Mouse (Mus musculus): Measurements from ENCODE around the gene Cep250. TPM values are rescaled to one million over a fixed set of nuclear protein-coding genes. Genes with fewer than 3 reads are reported as not detected.

Cep250 gene
- total RNA-seq, 2 experiments from 2014 or later: 19.0 to 21.0 TPM

DNA sequence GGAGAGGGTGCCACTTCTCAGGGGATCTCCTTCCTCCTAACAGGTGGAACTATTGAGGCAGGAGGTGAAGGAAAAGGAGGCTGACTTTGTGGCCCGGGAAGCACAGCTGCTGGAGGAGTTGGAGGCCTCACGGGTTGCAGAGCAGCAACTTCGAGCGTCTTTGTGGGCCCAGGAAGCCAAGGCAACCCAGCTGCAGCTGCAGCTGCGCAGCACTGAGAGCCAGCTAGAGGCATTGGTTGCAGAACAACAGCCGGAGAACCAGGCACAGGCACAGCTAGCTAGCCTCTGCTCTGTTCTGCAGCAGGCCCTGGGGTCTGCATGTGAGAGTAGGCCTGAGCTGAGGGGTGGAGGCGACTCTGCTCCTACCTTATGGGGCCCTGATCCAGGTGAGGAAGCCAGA, 29.5 kb downstream of the Cep250 start:
- Histone ChIP-seq H3K4me3 (no peak overlapping the region), H3K27ac (no peak overlapping the region)
- no peak for TF ChIP-seq CTCF (conservative IDR thresholded peaks at IDR 0.05)
- DNase-seq (ENCODE audit: low spot score in 2 of 2): no peak

DNA sequence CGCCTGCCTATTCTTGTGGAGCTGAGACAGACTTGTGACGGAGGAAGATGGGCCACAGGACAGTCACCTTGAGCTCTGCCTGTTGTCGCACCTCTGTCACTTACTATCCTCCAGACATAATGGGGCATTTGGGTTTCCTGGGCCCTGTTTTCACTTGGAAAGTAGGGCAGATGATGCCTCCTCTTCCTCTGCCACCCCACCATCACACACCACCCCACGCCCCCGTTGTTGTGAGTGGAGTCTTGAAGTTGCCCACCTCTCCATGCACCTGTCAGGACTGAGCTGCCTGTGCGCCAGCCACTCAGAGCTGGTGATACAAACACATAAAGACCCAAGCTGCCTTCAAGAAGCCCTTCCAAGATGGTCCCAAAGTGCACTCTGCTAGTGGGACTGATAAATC, 30.9 kb downstream of the Cep250 start:
- DNase-seq (ENCODE audit: low spot score in 2 of 2): no peak
- no peak overlapping the region for H3K4me3 ChIP-seq
- no peak for TF ChIP-seq CTCF (conservative IDR thresholded peaks at IDR 0.05)
- H3K27ac ChIP-seq: no peak overlapping the region

DNA sequence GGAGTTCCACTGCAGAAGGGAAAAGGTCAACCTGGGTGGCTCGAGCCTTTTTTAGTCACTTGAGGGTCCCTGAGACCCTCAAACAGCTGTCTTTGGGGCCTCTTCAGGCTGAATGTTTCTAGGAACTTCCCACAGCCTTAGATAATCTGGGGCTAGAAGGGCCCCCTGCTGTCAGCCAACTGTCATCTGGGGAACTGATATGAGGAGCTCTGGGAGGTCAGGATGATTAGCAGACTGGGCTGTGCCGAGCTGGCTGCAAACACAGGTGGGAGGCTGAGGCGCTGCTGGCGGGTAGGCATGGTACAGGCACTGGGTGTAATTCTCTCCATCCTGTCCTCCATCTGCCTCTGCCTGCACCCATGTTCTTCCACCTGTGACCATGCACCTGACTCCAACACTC, 32.8 kb downstream of the Cep250 start:
- peak in 1 of 2 experiments; percentile 45 for DNase-seq (ENCODE audit: low spot score in 2 of 2)
- peak overlapping the region; percentile 46; the same call in 1 of the 2 replicates for H3K27ac ChIP-seq
- no peak overlapping the region for H3K4me3 ChIP-seq
- peak; percentile 23; the same call in 1 of the 2 replicates for TF ChIP-seq CTCF (conservative IDR thresholded peaks at IDR 0.05)

DNA sequence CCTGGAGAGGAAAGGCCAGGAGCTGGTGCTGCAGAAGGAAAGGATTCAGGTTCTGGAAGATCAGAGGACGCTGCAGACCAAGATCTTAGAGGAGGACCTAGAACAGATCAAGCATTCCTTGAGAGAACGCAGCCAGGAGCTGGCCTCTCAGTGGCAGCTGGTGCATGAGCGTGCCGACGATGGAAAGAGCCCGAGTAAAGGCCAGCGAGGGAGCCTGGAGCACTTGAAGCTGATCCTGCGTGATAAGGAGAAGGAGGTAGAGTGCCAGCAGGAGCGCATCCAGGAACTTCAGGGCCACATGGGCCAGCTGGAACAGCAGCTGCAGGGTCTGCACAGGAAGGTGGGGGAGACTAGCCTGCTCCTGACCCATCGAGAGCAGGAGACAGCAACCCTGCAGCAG, 34.9 kb downstream of the Cep250 start:
- TF ChIP-seq CTCF (conservative IDR thresholded peaks at IDR 0.05): no peak
- Histone ChIP-seq H3K27ac (peak overlapping the region; percentile 67; the same call in 1 of the 2 replicates), H3K4me3 (no peak overlapping the region)
- no peak for DNase-seq (ENCODE audit: low spot score in 2 of 2)

DNA sequence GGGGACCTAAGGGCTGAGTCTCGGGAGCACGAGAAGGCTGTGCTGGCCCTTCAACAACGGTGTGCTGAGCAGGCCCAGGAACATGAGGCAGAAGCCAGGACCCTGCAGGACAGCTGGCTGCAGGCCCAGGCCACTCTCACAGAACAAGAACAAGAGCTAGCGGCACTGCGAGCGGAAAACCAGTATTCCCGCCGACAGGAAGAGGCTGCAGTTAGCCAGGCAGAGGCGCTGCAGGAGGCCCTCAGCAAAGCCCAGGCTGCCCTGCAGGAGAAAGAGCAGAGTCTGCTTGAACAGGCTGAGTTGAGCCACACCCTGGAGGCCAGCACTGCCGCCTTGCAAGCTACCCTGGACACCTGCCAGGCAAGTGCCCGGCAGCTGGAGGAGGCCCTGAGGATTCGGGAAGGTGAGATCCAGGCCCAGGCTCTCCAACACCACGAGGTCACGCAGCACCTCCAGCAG, 35.6 kb downstream of the Cep250 start:
- TF ChIP-seq CTCF (conservative IDR thresholded peaks at IDR 0.05): peak; percentile 43; the same call in 1 of the 2 replicates
- Histone ChIP-seq H3K4me3 (no peak overlapping the region), H3K27ac (peak overlapping the region; percentile 67; the same call in 1 of the 2 replicates)
- peak; percentile 31 to 50 for DNase-seq (ENCODE audit: low spot score in 2 of 2)

DNA sequence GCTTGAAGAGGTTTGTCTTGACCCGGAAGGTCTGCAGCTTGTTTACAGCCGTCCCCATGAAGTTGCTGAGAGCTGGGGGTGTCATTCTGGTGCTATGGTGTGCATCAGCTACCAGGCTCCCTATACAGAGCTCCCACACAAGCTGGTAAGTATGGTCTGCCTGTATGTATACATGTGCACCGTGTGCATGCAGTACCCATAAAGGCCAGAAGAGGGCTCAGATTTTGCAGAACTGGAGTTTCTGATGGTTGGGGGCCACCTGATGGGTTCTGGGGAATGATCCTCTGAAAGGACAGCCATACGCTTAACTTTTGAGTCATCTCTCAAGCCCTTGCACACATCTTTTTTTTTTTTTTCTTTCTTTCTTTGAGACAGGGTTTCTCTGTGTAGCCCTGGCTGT, 49.1 kb downstream of the Cep250 start:
- DNase-seq (ENCODE audit: low spot score in 2 of 2): no peak
- H3K4me3 ChIP-seq: no peak overlapping the region
- no peak overlapping the region for H3K27ac ChIP-seq
- TF ChIP-seq CTCF (conservative IDR thresholded peaks at IDR 0.05): peak; percentile 64

DNA sequence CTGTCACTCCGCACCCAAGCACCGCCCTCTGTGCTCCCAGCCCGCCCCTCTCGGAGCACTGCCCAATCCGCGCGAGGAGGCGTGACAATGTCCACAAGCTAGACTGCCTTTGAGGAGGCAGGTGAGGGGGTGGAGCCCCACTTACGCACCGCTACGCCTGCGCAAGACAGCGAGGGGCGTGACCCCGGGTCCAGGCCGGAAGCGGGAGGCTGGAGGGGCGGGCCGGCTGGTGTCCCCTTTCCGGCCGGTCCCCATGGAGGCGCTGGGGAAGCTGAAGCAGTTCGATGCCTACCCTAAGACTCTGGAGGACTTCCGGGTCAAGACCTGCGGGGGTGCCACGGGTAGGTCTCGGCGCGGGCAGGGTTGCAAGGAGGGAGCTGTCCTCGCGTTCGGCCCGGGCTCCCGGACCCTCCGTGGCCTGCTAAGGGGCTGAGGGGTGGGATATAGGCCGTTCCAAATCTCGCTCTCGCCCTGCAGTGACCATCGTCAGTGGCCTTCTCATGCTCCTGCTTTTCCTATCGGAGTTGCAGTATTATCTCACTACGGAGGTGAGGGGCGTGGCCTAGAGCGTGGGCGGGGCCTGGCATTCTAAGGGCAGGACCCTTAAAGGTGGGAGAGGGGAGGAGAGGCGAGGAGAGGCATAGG, 51.8 kb downstream of the Cep250 start, which contains the start of the genes 6430550D23Rik and Ergic3:
TSS of gene 6430550D23Rik (minus strand) at position 90 of the 645 bp plus-strand sequence.
TSS of gene Ergic3 (plus strand) at position 158 of the 645 bp plus-strand sequence.
- DNase-seq (ENCODE audit: low spot score in 2 of 2): peak; percentile 96 to 98
- Histone ChIP-seq H3K4me3 (peak within 1 kb of the TSS; percentile 96), H3K27ac (peak within 1 kb of the TSS; percentile 82)
- no peak for TF ChIP-seq CTCF (conservative IDR thresholded peaks at IDR 0.05)

DNA sequence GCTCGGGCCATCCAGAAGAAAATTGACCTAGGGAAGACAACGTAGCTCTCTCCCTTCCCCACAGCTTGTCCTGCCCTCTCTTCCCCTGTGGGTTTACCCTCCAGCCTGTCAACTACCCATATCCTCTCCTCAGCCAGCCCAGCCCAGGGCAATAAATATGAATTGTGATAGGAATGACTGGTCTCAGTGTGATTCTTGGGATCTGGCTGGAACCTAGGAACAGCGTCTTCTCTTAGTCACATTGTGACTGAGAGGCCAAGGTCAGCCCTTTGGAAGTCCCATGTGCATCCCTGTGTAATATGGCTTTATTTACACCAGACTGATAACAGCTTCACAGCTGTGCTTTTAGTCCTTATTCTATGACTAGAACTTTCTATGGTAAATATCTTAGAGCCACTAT, 61.8 kb downstream of the Cep250 start:
- Histone ChIP-seq H3K27ac (no peak overlapping the region), H3K4me3 (no peak overlapping the region)
- no peak for DNase-seq (ENCODE audit: low spot score in 2 of 2)
- TF ChIP-seq CTCF (conservative IDR thresholded peaks at IDR 0.05): no peak

DNA sequence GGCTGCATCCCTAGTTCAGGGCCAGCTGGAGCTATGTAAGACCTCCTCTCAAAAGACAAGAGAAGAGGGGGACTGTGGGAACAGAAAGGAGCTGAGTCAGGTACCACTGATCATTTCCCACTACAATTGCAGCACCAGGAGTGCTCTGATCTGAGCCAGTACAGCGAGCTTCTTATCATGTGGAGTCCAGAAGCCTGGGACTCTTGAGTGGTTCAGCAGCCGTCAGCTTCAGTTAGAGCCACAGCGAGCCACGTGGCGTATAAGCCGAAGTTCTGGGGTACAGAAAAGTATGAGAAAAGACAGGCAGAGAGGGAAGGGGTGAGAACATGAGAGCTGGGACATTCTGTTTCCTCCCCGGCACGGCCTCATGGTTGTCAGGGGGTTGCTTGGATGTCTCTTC, 65.0 kb downstream of the Cep250 start:
- no peak for TF ChIP-seq CTCF (conservative IDR thresholded peaks at IDR 0.05)

DNA sequence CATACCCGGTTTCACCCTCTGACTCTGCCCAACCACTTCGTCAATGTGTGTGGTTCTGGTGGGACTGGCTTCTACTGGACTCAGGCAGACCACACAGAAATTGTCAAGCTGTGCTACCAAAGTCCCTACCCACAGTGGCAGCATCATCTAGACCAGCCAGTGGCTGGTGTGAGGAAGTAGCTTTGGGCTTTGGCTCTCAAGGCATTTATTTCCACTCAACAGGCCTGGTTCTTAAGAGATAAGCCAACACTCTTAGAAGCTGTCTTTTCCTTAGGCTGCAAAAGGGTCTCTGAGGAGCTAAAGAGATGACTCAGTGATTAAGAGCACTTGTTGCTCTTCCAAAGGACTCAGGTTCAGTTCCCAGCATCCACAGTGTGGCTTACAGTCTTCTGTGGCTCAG, 65.5 kb downstream of the Cep250 start:
- no peak for TF ChIP-seq CTCF (conservative IDR thresholded peaks at IDR 0.05)
- no peak overlapping the region for H3K4me3 ChIP-seq
- H3K27ac ChIP-seq: no peak overlapping the region
- DNase-seq (ENCODE audit: low spot score in 2 of 2): no peak

More for the DNA sequence above, 65.0 kb downstream of the Cep250 start:
- DNase-seq (ENCODE audit: low spot score in 2 of 2): no peak
- Histone ChIP-seq H3K4me3 (no peak overlapping the region), H3K27ac (no peak overlapping the region)

DNA sequence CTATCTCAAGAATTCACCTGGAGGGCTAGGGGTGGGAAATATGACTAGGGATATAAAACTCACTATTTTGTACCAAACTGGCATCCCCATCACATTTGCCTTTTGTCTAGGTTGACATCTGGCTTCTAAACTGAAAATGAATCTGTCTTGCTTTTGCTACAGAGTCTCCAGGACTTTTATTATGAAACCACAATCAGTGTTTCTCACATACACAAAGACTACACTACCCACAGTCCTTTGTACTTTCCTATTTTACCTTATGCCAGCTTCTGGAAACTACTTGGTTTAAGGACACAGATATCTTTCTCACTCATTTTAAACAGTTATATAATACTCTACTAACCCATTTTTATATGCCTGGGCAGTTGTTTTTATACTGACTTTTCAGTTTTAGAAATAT, 69.2 kb downstream of the Cep250 start:
- DNase-seq (ENCODE audit: low spot score in 2 of 2): no peak
- H3K4me3 ChIP-seq: no peak overlapping the region
- H3K27ac ChIP-seq: no peak overlapping the region
- TF ChIP-seq CTCF (conservative IDR thresholded peaks at IDR 0.05): no peak

DNA sequence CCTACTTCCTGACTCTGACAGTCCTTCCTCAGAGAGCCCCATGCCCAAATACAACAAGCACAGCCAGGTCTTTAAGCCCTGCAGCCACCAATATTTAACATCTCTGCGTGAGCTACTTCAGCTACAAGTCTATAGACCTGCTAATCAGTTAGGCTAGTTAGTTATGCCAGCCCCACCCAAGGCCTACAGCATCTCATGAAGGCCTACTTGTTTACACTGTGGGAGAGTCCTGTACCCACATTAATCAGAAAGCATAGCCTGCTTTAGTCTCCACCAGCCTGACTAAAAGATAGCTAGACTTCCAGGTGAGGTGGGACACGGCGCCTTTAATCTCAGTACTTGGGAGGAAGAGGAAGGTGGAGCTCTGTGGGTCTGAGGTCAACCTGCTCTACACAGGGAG, 83.1 kb downstream of the Cep250 start:
- DNase-seq (ENCODE audit: low spot score in 2 of 2): no peak
- Histone ChIP-seq H3K4me3 (no peak overlapping the region), H3K27ac (no peak overlapping the region)
- TF ChIP-seq CTCF (conservative IDR thresholded peaks at IDR 0.05): no peak

DNA sequence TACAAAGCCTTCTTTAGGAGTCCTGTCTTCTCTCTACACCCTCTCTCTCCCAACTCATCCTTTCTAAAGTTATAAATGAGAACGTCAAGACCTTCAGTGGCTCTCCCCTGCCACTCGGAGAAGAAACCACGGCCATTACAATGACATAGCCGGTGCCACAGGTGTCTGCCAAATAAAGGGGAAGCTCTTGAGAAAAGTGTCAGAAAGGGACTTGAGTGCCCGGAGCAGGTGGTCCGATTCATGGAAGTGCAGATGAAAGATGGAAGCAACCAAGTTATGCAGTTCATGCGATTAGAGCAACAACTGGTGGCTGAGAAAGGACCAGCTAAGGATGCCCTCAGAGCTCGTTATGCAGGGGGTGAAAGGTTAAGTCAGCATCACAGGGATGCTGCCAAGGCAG, 86.6 kb downstream of the Cep250 start:
- no peak for TF ChIP-seq CTCF (conservative IDR thresholded peaks at IDR 0.05)
- no peak overlapping the region for H3K4me3 ChIP-seq
- no peak for DNase-seq (ENCODE audit: low spot score in 2 of 2)
- H3K27ac ChIP-seq: no peak overlapping the region

DNA sequence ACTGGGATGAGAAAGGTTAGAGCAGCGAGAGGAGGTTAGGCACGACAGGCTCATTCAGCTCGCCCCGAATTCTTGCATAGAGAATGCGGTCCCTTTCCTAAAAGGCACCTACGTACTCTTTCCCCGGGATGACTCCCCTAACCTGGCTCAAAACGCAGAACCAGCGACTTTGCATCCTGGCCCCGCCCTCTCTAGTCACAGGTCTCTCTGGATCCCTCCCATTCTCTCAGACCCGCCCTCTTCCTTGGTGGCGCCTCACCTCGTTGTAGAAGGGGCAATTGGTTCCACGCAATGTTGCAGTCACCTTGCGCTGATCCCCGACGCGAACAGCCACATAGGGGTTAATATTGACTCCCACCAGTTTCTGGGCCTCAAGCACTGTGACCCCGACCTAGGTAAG, 91.7 kb downstream of the Cep250 start:
- no peak overlapping the region for H3K4me3 ChIP-seq
- TF ChIP-seq CTCF (conservative IDR thresholded peaks at IDR 0.05): no peak
- DNase-seq (ENCODE audit: low spot score in 2 of 2): no peak

More for the DNA sequence above, 91.7 kb downstream of the Cep250 start:
- H3K27ac ChIP-seq: no peak overlapping the region

Other genes starting within 250 kb of the Cep250 start
- gene Edem2, start 227.0 kb upstream of the Cep250 start, total RNA-seq (2021): 10 to 100 TPM; 23.6 to 24.8 TPM
- not detected for gene Gm17581, start 220.6 kb upstream of the Cep250 start, total RNA-seq (2021)
- under 1 TPM; 0.81 to 0.97 TPM for gene Procr, start 205.3 kb upstream of the Cep250 start, total RNA-seq (2021)
- 10 to 100 TPM; 36.8 to 38.5 TPM for gene Mmp24, start 181.1 kb upstream of the Cep250 start, total RNA-seq (2021)
- 10 to 100 TPM; 52.2 to 52.8 TPM for gene BC029722, start 137.0 kb upstream of the Cep250 start, total RNA-seq (2021)
- gene Eif6, start 129.5 kb upstream of the Cep250 start, total RNA-seq (2021): 10 to 100 TPM; 61.7 to 65.1 TPM
- gene Fam83c, start 121.6 kb upstream of the Cep250 start, total RNA-seq (2021): not detected
- gene Uqcc1, start 26.1 kb upstream of the Cep250 start, total RNA-seq (2021): 10 to 100 TPM; 73.6 to 81.6 TPM
- gene Gm15557, start 15.7 kb upstream of the Cep250 start, total RNA-seq (2021): not detected
- gene Gdf5, start 11.1 kb upstream of the Cep250 start, total RNA-seq (2021): under 1 TPM in 1 of 2 experiments, not detected in 1; 0.15 TPM
- gene 6430550D23Rik, start 51.5 kb downstream of the Cep250 start, total RNA-seq (2021): 1 to 10 TPM; 2.9 to 4.1 TPM
- 100 to 1,000 TPM; 195 to 213 TPM for gene Ergic3, start 51.6 kb downstream of the Cep250 start, total RNA-seq (2021)
- gene Fer1l4, start 96.5 kb downstream of the Cep250 start, total RNA-seq (2021): not detected
- 1 to 10 TPM; 3.3 to 5.1 TPM for gene Spag4, start 108.7 kb downstream of the Cep250 start, total RNA-seq (2021)
- 10 to 100 TPM; 26.9 to 27.3 TPM for gene Cpne1, start 155.5 kb downstream of the Cep250 start, total RNA-seq (2021)
- 10 to 100 TPM; 26.9 to 36.3 TPM for gene Rbm12, start 155.5 kb downstream of the Cep250 start, total RNA-seq (2021)
- 10 to 100 TPM; 18.5 to 24.6 TPM for gene Gm28036, start 170.6 kb downstream of the Cep250 start, total RNA-seq (2021)
- 100 to 1,000 TPM; 149 to 160 TPM for gene Romo1, start 187.6 kb downstream of the Cep250 start, total RNA-seq (2021)
- 10 to 100 TPM; 41.6 to 45.2 TPM for gene Nfs1, start 187.7 kb downstream of the Cep250 start, total RNA-seq (2021)
- gene Rbm39, start 223.8 kb downstream of the Cep250 start, total RNA-seq (2021): 100 to 1,000 TPM; 346 to 390 TPM
- 100 to 1,000 TPM; 106 to 116 TPM for gene Phf20, start 240.0 kb downstream of the Cep250 start, total RNA-seq (2021)

Data from layer of hippocampus, adult 2 months (tissue).